ENCODE assay signal across 22 mouse cellular contexts in genomic region chr9:44697866-44698265, GRCm38 (mm10). TPM values are rescaled to one million over a fixed set of nuclear protein-coding genes. Genes with fewer than 3 reads are reported as not detected.
"Had no signal": no experiment of that assay in that cellular context is flagged by ENCODE, and none has a peak within 500 bp of the region (broad histone marks: within the 10 kb centered on the region; RNA-seq: fewer than 3 reads in every experiment).

No protein-coding gene starts in this region.

- H3K9ac ChIP-seq: limb, embryonic 12.5 days; liver, embryonic 13.5 days; liver, postnatal 0 days; lung, embryonic 15.5 days; midbrain, embryonic 15.5 days; stomach, embryonic 15.5 days had no signal

- H3K9me3 ChIP-seq: limb, embryonic 12.5 days; liver, embryonic 13.5 days; lung, embryonic 15.5 days; megakaryocyte, embryonic 14.5 days; midbrain, embryonic 15.5 days; neural tube, embryonic 12.5 days; stomach, embryonic 15.5 days had no signal

- H3K4me1 ChIP-seq: limb, embryonic 12.5 days; liver, embryonic 13.5 days; lung, embryonic 15.5 days; megakaryocyte, embryonic 14.5 days; midbrain, embryonic 15.5 days; neural tube, embryonic 12.5 days; stomach, embryonic 15.5 days had no signal

- H3K27ac ChIP-seq: limb, embryonic 12.5 days; liver, embryonic 13.5 days; lung, embryonic 15.5 days; macrophage; midbrain, embryonic 15.5 days; neural tube, embryonic 12.5 days; stomach, embryonic 15.5 days had no signal

- H3K4me3 ChIP-seq: limb, embryonic 12.5 days; liver, embryonic 13.5 days; lung, embryonic 15.5 days; megakaryocyte, embryonic 14.5 days; midbrain, embryonic 15.5 days; neural tube, embryonic 12.5 days; stomach, embryonic 15.5 days had no signal

- DNase-seq: kidney, postnatal 14 days; layer of hippocampus, postnatal 36 days; liver; liver, embryonic 13.5 days; liver, postnatal 0 days; lung, postnatal 14 days; retina, postnatal 1 day; right cerebral cortex, postnatal 4 days; thymus, adult 2 months; thymus, postnatal 36 days had no signal

- H3K27me3 ChIP-seq: limb, embryonic 12.5 days; liver, embryonic 13.5 days; lung, embryonic 15.5 days; midbrain, embryonic 15.5 days; neural tube, embryonic 12.5 days; stomach, embryonic 15.5 days had no signal

RNA-seq across cellular contexts. Expression of gene Treh, which starts 24.8 kb away (rescaled TPM):
- total RNA-seq: layer of hippocampus, postnatal 36 days; monocyte, adult 5-6 weeks; neutrophil, adult 5-6 weeks had no signal
- polyA plus RNA-seq: limb, embryonic 12.5 days; liver, embryonic 13.5 days; lung, embryonic 15.5 days; macrophage; midbrain, embryonic 11.5 days; midbrain, embryonic 15.5 days; neural tube, embryonic 12.5 days; spleen, adult 2 months; testis, adult 2 months had no signal

RNA-seq across cellular contexts. Expression of gene Phldb1, which starts 37.1 kb away (rescaled TPM):
- total RNA-seq: neutrophil, adult 5-6 weeks had no signal
